In genomic region chr8:83898456-83898855, GRCm38 (mm10) we compare ENCODE assay signal across 8 mouse cellular contexts. TPM values are rescaled to one million over a fixed set of nuclear protein-coding genes. Genes with fewer than 3 reads are reported as not detected.
DNase-seq lines count a peak whose midpoint lies in the region; ATAC-seq and TF ChIP-seq lines count a peak whose summit lies in the region.

No protein-coding gene starts in this region.

- ATAC-seq in hindbrain, embryonic 12.5 days (ENCODE audit: low FRiP score): no peak
- no peak for ATAC-seq in liver, embryonic 15.5 days (ENCODE audit: insufficient read depth)
- no peak for ATAC-seq in stomach, postnatal 0 days (ENCODE audit: low FRiP score, low TSS enrichment)

- no peak for TF ChIP-seq CTCF in stomach, postnatal 0 days (IDR thresholded peaks at IDR 0.05; ENCODE audit: low read depth)

- H3K27ac ChIP-seq in hindbrain, embryonic 12.5 days: peak overlapping the region; percentile 99
- no peak overlapping the region for H3K27ac ChIP-seq in liver, embryonic 15.5 days (replicated peaks)
- H3K27ac ChIP-seq in stomach, postnatal 0 days (replicated peaks): peak overlapping the region; percentile 96

- peak overlapping the region; percentile 77 for H3K4me2 ChIP-seq in hindbrain, embryonic 12.5 days (replicated peaks)
- H3K4me2 ChIP-seq in liver, embryonic 15.5 days: peak overlapping the region; percentile 89
- peak overlapping the region; percentile 95 for H3K4me2 ChIP-seq in stomach, postnatal 0 days (replicated peaks; ENCODE audit: low read depth)

- H3K9ac ChIP-seq in hindbrain, embryonic 12.5 days: no peak overlapping the region
- H3K9ac ChIP-seq in liver, embryonic 15.5 days: no peak overlapping the region
- peak overlapping the region; percentile 51 for H3K9ac ChIP-seq in stomach, postnatal 0 days (ENCODE audit: low read length)

- TF ChIP-seq EP300 in stomach, postnatal 0 days (optimal IDR thresholded peaks at IDR 0.05): no peak

- peaks cover 42% of the 10 kb centered on the region for H3K4me1 ChIP-seq in hindbrain, embryonic 12.5 days
- H3K4me1 ChIP-seq in liver, embryonic 15.5 days (replicated peaks): peaks cover 42% of the 10 kb centered on the region
- no peaks in the 10 kb centered on the region for H3K4me1 ChIP-seq in stomach, postnatal 0 days (replicated peaks; ENCODE audit: control insufficient read depth, insufficient read depth)

- no peaks in the 10 kb centered on the region for H3K36me3 ChIP-seq in hindbrain, embryonic 12.5 days
- H3K36me3 ChIP-seq in liver, embryonic 15.5 days (replicated peaks): no peaks in the 10 kb centered on the region
- H3K36me3 ChIP-seq in stomach, postnatal 0 days (ENCODE audit: control insufficient read depth, insufficient read depth, low read length): no peaks in the 10 kb centered on the region

- 4% methylated on average over 10 of the region's 10 CpGs for WGBS in hindbrain, embryonic 12.5 days
- 11% methylated on average over 10 of the region's 10 CpGs for WGBS in liver, embryonic 15.5 days (ENCODE audit: insufficient replicate concordance)
- 8% methylated on average over 10 of the region's 10 CpGs for WGBS in stomach, postnatal 0 days

- no peaks in the 10 kb centered on the region for H3K9me3 ChIP-seq in hindbrain, embryonic 12.5 days (replicated peaks)
- no peaks in the 10 kb centered on the region for H3K9me3 ChIP-seq in liver, embryonic 15.5 days (replicated peaks)
- H3K9me3 ChIP-seq in stomach, postnatal 0 days (ENCODE audit: control insufficient read depth, low read length): no peaks in the 10 kb centered on the region

- peak; percentile 19 to 29 for DNase-seq in adrenal gland, postnatal 36 days
- no peak for DNase-seq in adrenal gland, postnatal 25 days
- peak; percentile 51 for DNase-seq in right cerebral cortex, postnatal 14 days
- DNase-seq in right cerebral cortex, postnatal 25 days: no peak
- no peak for DNase-seq in stomach, postnatal 0 days (ENCODE audit: low spot score)
- no peak for DNase-seq in gastrocnemius, adult 8-10 months (ENCODE audit: low spot score in 2 of 2)

- peaks cover 26% of the 10 kb centered on the region for H3K27me3 ChIP-seq in hindbrain, embryonic 12.5 days
- H3K27me3 ChIP-seq in liver, embryonic 15.5 days: peaks cover 96% of the 10 kb centered on the region
- H3K27me3 ChIP-seq in stomach, postnatal 0 days (ENCODE audit: control insufficient read depth, insufficient read depth, low read length): no peaks in the 10 kb centered on the region

- peak overlapping the region; percentile 92 for H3K4me3 ChIP-seq in hindbrain, embryonic 12.5 days
- no peak overlapping the region for H3K4me3 ChIP-seq in liver, embryonic 15.5 days (replicated peaks)
- peak overlapping the region; percentile 76 for H3K4me3 ChIP-seq in stomach, postnatal 0 days (ENCODE audit: low read depth, low read length)

RNA-seq across cellular contexts. Expression of gene Adgrl1, which starts 1.4 kb away (rescaled TPM):
- 10 to 100 TPM; 62.4 to 73.4 TPM for total RNA-seq in adrenal gland, postnatal 36 days (2021)
- total RNA-seq in adrenal gland, postnatal 25 days (2021): 73.5 and 114 TPM in 2 replicates
- 38.7 and 41.5 TPM in 2 replicates for polyA plus RNA-seq in hindbrain, embryonic 12.5 days (2016; fragmentation: Nextera tagmentation; extraction: Ambion mirVana)
- polyA plus RNA-seq in liver, embryonic 15.5 days (2015; fragmentation: Nextera tagmentation; extraction: Ambion mirVana): 1.1 and 1.6 TPM in 2 replicates
- polyA plus RNA-seq in stomach, postnatal 0 days (2015; fragmentation: Nextera tagmentation; extraction: Ambion mirVana): 6.5 and 7.5 TPM in 2 replicates
- total RNA-seq in gastrocnemius, adult 8-10 months (2022): 10 to 100 TPM in 2 of 4 experiments, 1 to 10 TPM in 2; 9.8 to 17.5 (median 12.5) TPM

RNA-seq across cellular contexts. Expression of gene Gm10644, which starts 56.5 kb away (rescaled TPM):
- 1 to 10 TPM in 1 of 2 experiments, under 1 TPM in 1; 0.46 to 1.9 TPM for total RNA-seq in adrenal gland, postnatal 36 days (2021)
- total RNA-seq in adrenal gland, postnatal 25 days (2021): 2.1 and 3.2 TPM in 2 replicates
- polyA plus RNA-seq in hindbrain, embryonic 12.5 days (2016; fragmentation: Nextera tagmentation; extraction: Ambion mirVana): 1.0 and 1.1 TPM in 2 replicates
- 0.39 and 0.47 TPM in 2 replicates for polyA plus RNA-seq in liver, embryonic 15.5 days (2015; fragmentation: Nextera tagmentation; extraction: Ambion mirVana)
- polyA plus RNA-seq in stomach, postnatal 0 days (2015; fragmentation: Nextera tagmentation; extraction: Ambion mirVana): 0.11 and 0.13 TPM in 2 replicates
- under 1 TPM; 0.24 to 0.94 (median 0.58) TPM for total RNA-seq in gastrocnemius, adult 8-10 months (2022)

RNA-seq across cellular contexts. Expression of gene Asf1b, which starts 56.9 kb away (rescaled TPM):
- total RNA-seq in adrenal gland, postnatal 36 days (2021): 1 to 10 TPM; 3.4 to 4.5 TPM
- 6.0 and 7.2 TPM in 2 replicates for total RNA-seq in adrenal gland, postnatal 25 days (2021)
- polyA plus RNA-seq in hindbrain, embryonic 12.5 days (2016; fragmentation: Nextera tagmentation; extraction: Ambion mirVana): 37.6 and 40.9 TPM in 2 replicates
- polyA plus RNA-seq in liver, embryonic 15.5 days (2015; fragmentation: Nextera tagmentation; extraction: Ambion mirVana): 116 and 118 TPM in 2 replicates
- polyA plus RNA-seq in stomach, postnatal 0 days (2015; fragmentation: Nextera tagmentation; extraction: Ambion mirVana): 14.1 and 16.6 TPM in 2 replicates
- under 1 TPM; 0.31 to 0.56 (median 0.41) TPM for total RNA-seq in gastrocnemius, adult 8-10 months (2022)

Comparison
In these comparisons a context has a peak if more than half of its experiments do, and no peak if none do; other contexts are left out.
1. DNase-seq: peak in adrenal gland, postnatal 36 days (2 of 2) and right cerebral cortex, postnatal 14 days (single experiment); none in adrenal gland, postnatal 25 days (single experiment), right cerebral cortex, postnatal 25 days (single experiment), stomach, postnatal 0 days (single experiment) and gastrocnemius, adult 8-10 months (0 of 2).
2. Peak in every context shown above with its lines, with median percentiles within 50 percentile points of each other: H3K4me2 ChIP-seq.